Mouse (Mus musculus) liver, embryonic 14.5 days (tissue): ENCODE measurements around the gene Csf3. TPM values are rescaled to one million over a fixed set of nuclear protein-coding genes. Genes with fewer than 3 reads are reported as not detected.

Source experiments
- ATAC-seq: fragments of 200-750 bp; cut with Nextera tagmentation; 2 replicates; pipeline ENCODE4 v1.8.0; 2017; ENCODE audit warnings: moderate number of reproducible peaks, mild to moderate bottlenecking, moderate library complexity; ENCODE audit not compliant: insufficient read depth
- DNase-seq, 3 experiments: peaks; one replicate each; pipeline ENCODE4 v3.0.0-alpha.2; 2012 to 2013; ENCODE audit warnings: low read depth in 3 of 3, low spot score in 3 of 3
- H3K27ac ChIP-seq: fragments of 300-500 bp; sonication (generic); 2 replicates; pipeline ENCODE4 v1.5.1; 2014; ENCODE audit warnings: moderate library complexity, mild to moderate bottlenecking, control low read depth, inconsistent platforms
- H3K27me3 ChIP-seq: fragments of 300-500 bp; sonication (generic); 2 replicates; pipeline ENCODE4 v1.6.1; 2014; ENCODE audit warnings: mild to moderate bottlenecking, low read length, moderate library complexity; ENCODE audit not compliant: control insufficient read depth, insufficient read depth
- H3K36me3 ChIP-seq: fragments of 300-500 bp; sonication (generic); replicated peaks from 2 replicates; pipeline ENCODE4 v1.6.1; 2014; ENCODE audit warnings: low read depth; ENCODE audit not compliant: control insufficient read depth, insufficient read depth
- H3K4me1 ChIP-seq, 2 experiments: fragments of 200-500 bp in 1 of 2; fragments of 300-500 bp in 1 of 2; sonication (generic) in 1 of 2; replicated peaks; 2 replicates each; pipeline ENCODE4 v1.6.1; 2012 to 2014; ENCODE audit warnings: antibody characterized with exemption in 1 of 2, inconsistent platforms in 1 of 2, low read length in 1 of 2; ENCODE audit not compliant: control insufficient read depth in 2 of 2, insufficient read depth in 2 of 2
- H3K4me2 ChIP-seq: fragments of 300-500 bp; sonication (generic); 2 replicates; pipeline ENCODE4 v1.6.1; 2014; ENCODE audit warnings: low read depth, mild to moderate bottlenecking, control low read depth, moderate library complexity
- H3K4me3 ChIP-seq, 2 experiments: fragments of 200-500 bp in 1 of 2; fragments of 300-500 bp in 1 of 2; sonication (generic) in 1 of 2; 2 replicates each; pipeline ENCODE4 v1.5.1; 2012 to 2014; ENCODE audit warnings: low read depth in 2 of 2, low read length in 2 of 2, mild to moderate bottlenecking in 2 of 2, control low read depth in 1 of 2, inconsistent platforms in 1 of 2, moderate library complexity in 1 of 2; ENCODE audit not compliant: insufficient read depth in 1 of 2
- H3K9ac ChIP-seq: fragments of 300-500 bp; sonication (generic); replicated peaks from 2 replicates; pipeline ENCODE4 v1.6.1; 2014; ENCODE audit warnings: mild to moderate bottlenecking, control low read depth, moderate library complexity
- H3K9me3 ChIP-seq: fragments of 300-500 bp; sonication (generic); 2 replicates; pipeline ENCODE4 v1.6.1; 2016; ENCODE audit warnings: low read length, mixed read lengths; ENCODE audit not compliant: control insufficient read depth
- CTCF ChIP-seq: IDR thresholded peaks from 2 replicates; pipeline ENCODE4 v1.5.1; 2016; ENCODE audit warnings: antibody characterized with exemption, low read depth, control low read depth
- EP300 ChIP-seq: IDR thresholded peaks from 2 replicates; pipeline ENCODE4 v1.6.1; 2016; ENCODE audit warnings: antibody characterized with exemption, low read depth
- WGBS: fragments of 180-500 bp; shearing (Covaris S2); extraction: QIAGEN DNeasy Blood & Tissue Kit; methylation state at CpG from one replicate; pipeline ENCODE4 v1.1.7; 2014; ENCODE audit not compliant: insufficient replicate concordance; 5-methylcytosine and 5-hydroxymethylcytosine counted together
- polyA plus RNA-seq, 2 experiments: library from polyadenylated mRNA; depleted of rRNA in 1 of 2; stranded (reverse) in 1 of 2; unstranded in 1 of 2; fragments of >200 nt; fragmentation: Nextera tagmentation in 1 of 2; extraction: Ambion mirVana in 1 of 2; gene quantifications; 2 replicates each; pipeline versions ENCODE4 v1.2.1 to v1.2.3; 2012 to 2014

The Csf3 gene
- polyA plus RNA-seq, 2 experiments, result not detected

GRCm38 (mm10) chr11:98750351-98751201, 49.5 kb downstream of the Csf3 start:
- WGBS, result 31% methylated on average over 17 of the region's 17 CpGs
- ATAC-seq (no peak), DNase-seq (no peak)
- Histone ChIP-seq H3K4me2 (peak overlapping the region; percentile 59), H3K27ac (peak overlapping the region; percentile 49), H3K4me1 (peaks cover 80 to 96% of the 10 kb centered on the region in 2 experiments), H3K27me3 (no peaks in the 10 kb centered on the region), H3K9ac (peak overlapping the region; percentile 53), H3K4me3 (peak overlapping the region in 1 of 2 experiments; percentile 37; a peak in 2 of 4 replicates), H3K36me3 (peaks cover 4% of the 10 kb centered on the region; the same call in 1 of the 2 replicates), H3K9me3 (no peaks in the 10 kb centered on the region)
- TF ChIP-seq EP300, result no peak
- TF ChIP-seq CTCF, result 0 out of 2 replicates have a peak, but pooled peaks have one; percentile 4

GRCm38 (mm10) chr11:98751221-98751782, 50.2 kb downstream of the Csf3 start:
- H3K27me3 ChIP-seq, result no peaks in the 10 kb centered on the region
- ATAC-seq, result peak; percentile 83
- H3K36me3 ChIP-seq, result peaks cover 4% of the 10 kb centered on the region; the same call in 1 of the 2 replicates
- DNase-seq, result peak in 2 of 3 experiments; percentile 69 to 70
- peaks cover 84 to 96% of the 10 kb centered on the region in 2 experiments for H3K4me1 ChIP-seq
- TF ChIP-seq CTCF, result no peak
- peak; percentile 60 for TF ChIP-seq EP300
- H3K9ac ChIP-seq, result peak overlapping the region; percentile 53
- H3K4me3 ChIP-seq, result peak overlapping the region; percentile 21 to 37; a peak in 2 of 4 replicates
- peak overlapping the region; percentile 49 for H3K27ac ChIP-seq
- WGBS, result 7% methylated on average over 6 of the region's 6 CpGs
- H3K4me2 ChIP-seq, result peak overlapping the region; percentile 59
- H3K9me3 ChIP-seq, result no peaks in the 10 kb centered on the region

- no peak overlapping the region; the same call in 1 of the 2 replicates for H3K4me2 ChIP-seq
- H3K27ac ChIP-seq, result peak overlapping the region; percentile 49
- H3K27me3 ChIP-seq, result no peaks in the 10 kb centered on the region
- H3K4me3 ChIP-seq, result no peak overlapping the region
- 73% methylated on average over 10 of the region's 10 CpGs for WGBS
- H3K9ac ChIP-seq, result no peak overlapping the region; the same call in 1 of the 2 replicates
- DNase-seq (no peak), ATAC-seq (no peak)
- H3K36me3 ChIP-seq, result peaks cover 6% of the 10 kb centered on the region; the same call in 1 of the 2 replicates
- no peaks in the 10 kb centered on the region for H3K9me3 ChIP-seq
- peaks cover 81 to 94% of the 10 kb centered on the region in 2 experiments for H3K4me1 ChIP-seq
- TF ChIP-seq CTCF, result no peak
- no peak for TF ChIP-seq EP300
Measured at GRCm38 (mm10) chr11:98752562-98753140, 51.6 kb downstream of the Csf3 start.

Other genes with a start within 250 kb of the Csf3 start
- gene Ikzf3, start 155.2 kb upstream of the Csf3 start, polyA plus RNA-seq (2012; rRNA removed), result 0.15 and 0.27 TPM in 2 replicates
- gene Ikzf3, start 155.2 kb upstream of the Csf3 start, polyA plus RNA-seq (2014; fragmentation: Nextera tagmentation; extraction: Ambion mirVana), result 0.05 and 0.10 TPM in 2 replicates
- 0.30 and 0.44 TPM in 2 replicates for gene Zpbp2, start 150.2 kb upstream of the Csf3 start, polyA plus RNA-seq (2012; rRNA removed)
- 0.76 and 0.83 TPM in 2 replicates for gene Zpbp2, start 150.2 kb upstream of the Csf3 start, polyA plus RNA-seq (2014; fragmentation: Nextera tagmentation; extraction: Ambion mirVana)
- 23.4 and 27.4 TPM in 2 replicates for gene Ormdl3, start 113.9 kb upstream of the Csf3 start, polyA plus RNA-seq (2012; rRNA removed)
- 6.4 and 6.8 TPM in 2 replicates for gene Ormdl3, start 113.9 kb upstream of the Csf3 start, polyA plus RNA-seq (2014; fragmentation: Nextera tagmentation; extraction: Ambion mirVana)
- gene Lrrc3c, start 103.0 kb upstream of the Csf3 start, polyA plus RNA-seq (2012; rRNA removed), result not detected in 2 replicates
- not detected in 2 replicates for gene Lrrc3c, start 103.0 kb upstream of the Csf3 start, polyA plus RNA-seq (2014; fragmentation: Nextera tagmentation; extraction: Ambion mirVana)
- 0.03 and 0.19 TPM in 2 replicates for gene Gm12355, start 75.6 kb upstream of the Csf3 start, polyA plus RNA-seq (2012; rRNA removed)
- gene Gm12355, start 75.6 kb upstream of the Csf3 start, polyA plus RNA-seq (2014; fragmentation: Nextera tagmentation; extraction: Ambion mirVana), result 0.47 and 0.68 TPM in 2 replicates
- not detected in 2 replicates for gene Gsdma3, start 74.9 kb upstream of the Csf3 start, polyA plus RNA-seq (2012; rRNA removed)
- gene Gsdma3, start 74.9 kb upstream of the Csf3 start, polyA plus RNA-seq (2014; fragmentation: Nextera tagmentation; extraction: Ambion mirVana), result not detected in 2 replicates
- gene Gsdma2, start 54.5 kb upstream of the Csf3 start, polyA plus RNA-seq (2012; rRNA removed), result not detected in 2 replicates
- not detected in 2 replicates for gene Gsdma2, start 54.5 kb upstream of the Csf3 start, polyA plus RNA-seq (2014; fragmentation: Nextera tagmentation; extraction: Ambion mirVana)
- gene Gsdma, start 36.9 kb upstream of the Csf3 start, polyA plus RNA-seq (2012; rRNA removed), result 0.01 TPM in 1 of 2 replicates, not detected in the other
- not detected in 2 replicates for gene Gsdma, start 36.9 kb upstream of the Csf3 start, polyA plus RNA-seq (2014; fragmentation: Nextera tagmentation; extraction: Ambion mirVana)
- 73.6 and 75.7 TPM in 2 replicates for gene Psmd3, start 18.7 kb upstream of the Csf3 start, polyA plus RNA-seq (2012; rRNA removed)
- 55.3 and 67.1 TPM in 2 replicates for gene Psmd3, start 18.7 kb upstream of the Csf3 start, polyA plus RNA-seq (2014; fragmentation: Nextera tagmentation; extraction: Ambion mirVana)
- 25.0 and 29.6 TPM in 2 replicates for gene Med24, start 28.2 kb downstream of the Csf3 start, polyA plus RNA-seq (2012; rRNA removed)
- 21.3 and 25.6 TPM in 2 replicates for gene Med24, start 28.2 kb downstream of the Csf3 start, polyA plus RNA-seq (2014; fragmentation: Nextera tagmentation; extraction: Ambion mirVana)
- 14.6 and 15.6 TPM in 2 replicates for gene Thra, start 39.4 kb downstream of the Csf3 start, polyA plus RNA-seq (2012; rRNA removed)
- gene Thra, start 39.4 kb downstream of the Csf3 start, polyA plus RNA-seq (2014; fragmentation: Nextera tagmentation; extraction: Ambion mirVana), result 8.3 and 10.0 TPM in 2 replicates
- 0.54 and 0.65 TPM in 2 replicates for gene Nr1d1, start 74.1 kb downstream of the Csf3 start, polyA plus RNA-seq (2012; rRNA removed)
- gene Nr1d1, start 74.1 kb downstream of the Csf3 start, polyA plus RNA-seq (2014; fragmentation: Nextera tagmentation; extraction: Ambion mirVana), result 0.56 and 0.58 TPM in 2 replicates
- 11.5 and 15.8 TPM in 2 replicates for gene Msl1, start 94.3 kb downstream of the Csf3 start, polyA plus RNA-seq (2012; rRNA removed)
- gene Msl1, start 94.3 kb downstream of the Csf3 start, polyA plus RNA-seq (2014; fragmentation: Nextera tagmentation; extraction: Ambion mirVana), result 4.5 and 4.9 TPM in 2 replicates
- gene Casc3, start 103.6 kb downstream of the Csf3 start, polyA plus RNA-seq (2012; rRNA removed), result 12.2 and 12.7 TPM in 2 replicates
- gene Casc3, start 103.6 kb downstream of the Csf3 start, polyA plus RNA-seq (2014; fragmentation: Nextera tagmentation; extraction: Ambion mirVana), result 11.5 and 13.0 TPM in 2 replicates
- 0.52 and 0.55 TPM in 2 replicates for gene Rapgefl1, start 135.5 kb downstream of the Csf3 start, polyA plus RNA-seq (2012; rRNA removed)
- gene Rapgefl1, start 135.5 kb downstream of the Csf3 start, polyA plus RNA-seq (2014; fragmentation: Nextera tagmentation; extraction: Ambion mirVana), result 0.05 and 0.06 TPM in 2 replicates
- 2.0 and 2.1 TPM in 2 replicates for gene Wipf2, start 162.4 kb downstream of the Csf3 start, polyA plus RNA-seq (2012; rRNA removed)
- 1.1 and 1.4 TPM in 2 replicates for gene Wipf2, start 162.4 kb downstream of the Csf3 start, polyA plus RNA-seq (2014; fragmentation: Nextera tagmentation; extraction: Ambion mirVana)
- gene Cdc6, start 206.5 kb downstream of the Csf3 start, polyA plus RNA-seq (2012; rRNA removed), result 16.9 and 28.6 TPM in 2 replicates
- gene Cdc6, start 206.5 kb downstream of the Csf3 start, polyA plus RNA-seq (2014; fragmentation: Nextera tagmentation; extraction: Ambion mirVana), result 64.1 and 71.0 TPM in 2 replicates
- gene Rara, start 226.6 kb downstream of the Csf3 start, polyA plus RNA-seq (2012; rRNA removed), result 1.9 and 2.3 TPM in 2 replicates
- 3.0 and 3.2 TPM in 2 replicates for gene Rara, start 226.6 kb downstream of the Csf3 start, polyA plus RNA-seq (2014; fragmentation: Nextera tagmentation; extraction: Ambion mirVana)